Mouse (Mus musculus) heart, postnatal 0 days (tissue): ENCODE results near the gene Lin9.

Experiments
- CTCF ChIP-seq: IDR thresholded peaks from 2 replicates; pipeline ENCODE4 v1.5.1; 2016; ENCODE audit warnings: antibody characterized with exemption, control low read depth, low read depth
- EP300 ChIP-seq: IDR thresholded peaks from 2 replicates; pipeline ENCODE4 v1.6.1; 2016; ENCODE audit warnings: antibody characterized with exemption, low read depth

DNA sequence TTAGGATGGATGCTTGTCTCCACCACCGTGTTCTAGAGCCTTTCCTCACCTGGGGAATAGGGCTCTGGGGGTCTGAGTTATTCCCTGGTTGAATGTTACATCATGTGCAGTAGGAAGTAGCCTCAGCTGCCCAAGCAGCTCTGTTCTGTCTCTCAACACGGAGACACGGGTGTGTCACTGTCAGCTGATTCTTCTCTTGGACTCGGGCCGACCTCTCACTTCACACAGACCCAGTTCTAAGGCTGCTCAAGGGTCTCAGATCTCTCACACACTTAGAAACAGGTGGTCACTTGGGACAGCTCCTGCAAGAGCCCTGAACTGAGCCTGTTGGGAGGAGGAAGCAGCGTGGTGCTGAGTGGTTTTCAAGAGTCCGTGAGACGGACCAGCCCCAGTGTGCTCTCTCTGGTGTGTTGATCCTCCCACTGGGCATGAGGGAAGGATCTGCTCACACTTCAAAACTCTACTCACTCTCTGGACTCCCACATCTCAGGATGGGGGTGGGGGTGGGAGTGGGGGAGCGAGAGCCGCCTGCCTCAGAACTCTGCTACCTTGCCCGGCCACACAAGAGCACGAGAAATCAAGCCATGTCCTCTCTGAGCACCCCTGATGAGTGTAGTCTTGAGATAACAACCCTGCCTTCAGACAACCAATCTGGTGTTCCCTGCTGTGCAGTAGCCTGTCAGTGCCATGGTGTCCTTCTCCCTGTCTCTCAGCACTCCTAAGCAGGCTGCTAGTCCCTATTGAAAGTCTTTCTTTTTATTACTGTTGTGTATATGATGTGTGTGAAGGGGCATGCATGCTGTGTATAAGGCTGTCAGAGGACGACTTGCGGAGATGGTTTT lies 68.2 kb downstream of the Lin9 start:
- TF ChIP-seq CTCF = no peak
- no peak for TF ChIP-seq EP300
